Mouse (Mus musculus): Measurements from ENCODE around the gene Gse1. TPM values are rescaled to one million over a fixed set of nuclear protein-coding genes. Genes with fewer than 3 reads are reported as not detected.

Gene Gse1
- polyA plus RNA-seq, 1 experiment from 2014 or later = 17.8 TPM

GRCm38 (mm10) chr8:120425199-120425941 is 197.1 kb downstream of the Gse1 start:
- WGBS = 3% methylated on average over 8 of the region's 8 CpGs
- H3K9me3 ChIP-seq (ENCODE audit: control insufficient read depth, low read length) = no peaks in the 10 kb centered on the region
- ATAC-seq (ENCODE audit: low FRiP score) (peak; percentile 88), DNase-seq (ENCODE audit: low spot score) (peak; percentile 74)
- peak overlapping the region; percentile 89 for H3K27ac ChIP-seq (ENCODE audit: low read depth, low read length)
- no peaks in the 10 kb centered on the region for H3K27me3 ChIP-seq (ENCODE audit: control insufficient read depth, insufficient read depth, low read length)
- H3K4me3 ChIP-seq (ENCODE audit: low read depth, low read length) = no peak overlapping the region
- peaks cover 49% of the 10 kb centered on the region for H3K4me1 ChIP-seq (replicated peaks; ENCODE audit: control insufficient read depth, insufficient read depth, low read length)
- H3K36me3 ChIP-seq (ENCODE audit: control insufficient read depth, insufficient read depth, low read length) = no peaks in the 10 kb centered on the region
- H3K4me2 ChIP-seq (replicated peaks; ENCODE audit: low read depth, low read length) = no peak overlapping the region
- H3K9ac ChIP-seq (ENCODE audit: low read depth, low read length) = no peak overlapping the region

GRCm38 (mm10) chr8:120426105-120426504 is 197.8 kb downstream of the Gse1 start:
- no peak overlapping the region for H3K9ac ChIP-seq (ENCODE audit: low read depth, low read length)
- peaks cover 48% of the 10 kb centered on the region for H3K4me1 ChIP-seq (replicated peaks; ENCODE audit: control insufficient read depth, insufficient read depth, low read length)
- 55% methylated on average over 1 of the region's 1 CpGs for WGBS
- no peaks in the 10 kb centered on the region for H3K36me3 ChIP-seq (ENCODE audit: control insufficient read depth, insufficient read depth, low read length)
- H3K27me3 ChIP-seq (ENCODE audit: control insufficient read depth, insufficient read depth, low read length) = no peaks in the 10 kb centered on the region
- H3K4me3 ChIP-seq (ENCODE audit: low read depth, low read length) = no peak overlapping the region
- ATAC-seq (ENCODE audit: low FRiP score) (no peak), DNase-seq (ENCODE audit: low spot score) (no peak)
- H3K4me2 ChIP-seq (replicated peaks; ENCODE audit: low read depth, low read length) = no peak overlapping the region
- H3K27ac ChIP-seq (ENCODE audit: low read depth, low read length) = peak overlapping the region; percentile 89
- H3K9me3 ChIP-seq (ENCODE audit: control insufficient read depth, low read length) = no peaks in the 10 kb centered on the region

- peak overlapping the region; percentile 89 for H3K27ac ChIP-seq (ENCODE audit: low read depth, low read length)
- no peaks in the 10 kb centered on the region for H3K36me3 ChIP-seq (ENCODE audit: control insufficient read depth, insufficient read depth, low read length)
- WGBS = 56% methylated on average over 20 of the region's 20 CpGs
- H3K9me3 ChIP-seq (ENCODE audit: control insufficient read depth, low read length) = no peaks in the 10 kb centered on the region
- no peak overlapping the region for H3K4me2 ChIP-seq (replicated peaks; ENCODE audit: low read depth, low read length)
- peaks cover 42% of the 10 kb centered on the region for H3K4me1 ChIP-seq (replicated peaks; ENCODE audit: control insufficient read depth, insufficient read depth, low read length)
- no peak overlapping the region for H3K9ac ChIP-seq (ENCODE audit: low read depth, low read length)
- ATAC-seq (ENCODE audit: low FRiP score) (no peak), DNase-seq (ENCODE audit: low spot score) (no peak)
- no peak overlapping the region for H3K4me3 ChIP-seq (ENCODE audit: low read depth, low read length)
- H3K27me3 ChIP-seq (ENCODE audit: control insufficient read depth, insufficient read depth, low read length) = no peaks in the 10 kb centered on the region
Observed at GRCm38 (mm10) chr8:120426622-120427385, 198.5 kb downstream of the Gse1 start.

- H3K4me3 ChIP-seq (ENCODE audit: low read depth, low read length) = no peak overlapping the region
- no peaks in the 10 kb centered on the region for H3K36me3 ChIP-seq (ENCODE audit: control insufficient read depth, insufficient read depth, low read length)
- H3K27me3 ChIP-seq (ENCODE audit: control insufficient read depth, insufficient read depth, low read length) = no peaks in the 10 kb centered on the region
- no peaks in the 10 kb centered on the region for H3K9me3 ChIP-seq (ENCODE audit: control insufficient read depth, low read length)
- no peak for ATAC-seq (ENCODE audit: low FRiP score)
- H3K4me1 ChIP-seq (replicated peaks; ENCODE audit: control insufficient read depth, insufficient read depth, low read length) = peaks cover 35% of the 10 kb centered on the region
- H3K4me2 ChIP-seq (replicated peaks; ENCODE audit: low read depth, low read length) = no peak overlapping the region
- H3K9ac ChIP-seq (ENCODE audit: low read depth, low read length) = no peak overlapping the region
- no peak for DNase-seq (ENCODE audit: low spot score)
- no peak overlapping the region for H3K27ac ChIP-seq (ENCODE audit: low read depth, low read length)
- WGBS = 82% methylated on average over 5 of the region's 5 CpGs
Observed at GRCm38 (mm10) chr8:120428492-120428891, 200.2 kb downstream of the Gse1 start.

- Histone ChIP-seq H3K27ac (ENCODE audit: low read depth, low read length) (no peak overlapping the region), H3K4me1 (replicated peaks; ENCODE audit: control insufficient read depth, insufficient read depth, low read length) (peaks cover 33% of the 10 kb centered on the region), H3K4me3 (ENCODE audit: low read depth, low read length) (no peak overlapping the region), H3K4me2 (replicated peaks; ENCODE audit: low read depth, low read length) (no peak overlapping the region), H3K36me3 (ENCODE audit: control insufficient read depth, insufficient read depth, low read length) (no peaks in the 10 kb centered on the region), H3K9me3 (ENCODE audit: control insufficient read depth, low read length) (peaks cover 2% of the 10 kb centered on the region; the same call in 1 of the 2 replicates), H3K27me3 (ENCODE audit: control insufficient read depth, insufficient read depth, low read length) (no peaks in the 10 kb centered on the region), H3K9ac (ENCODE audit: low read depth, low read length) (no peak overlapping the region)
- DNase-seq (ENCODE audit: low spot score) (no peak), ATAC-seq (ENCODE audit: low FRiP score) (no peak)
- WGBS = 93% methylated on average over 1 of the region's 1 CpGs
Observed at GRCm38 (mm10) chr8:120429116-120429515, 200.9 kb downstream of the Gse1 start.

- DNase-seq (ENCODE audit: low spot score) = no peak
- no peaks in the 10 kb centered on the region for H3K36me3 ChIP-seq (ENCODE audit: control insufficient read depth, insufficient read depth, low read length)
- no peaks in the 10 kb centered on the region for H3K27me3 ChIP-seq (ENCODE audit: control insufficient read depth, insufficient read depth, low read length)
- peaks cover 15% of the 10 kb centered on the region for H3K4me1 ChIP-seq (replicated peaks; ENCODE audit: control insufficient read depth, insufficient read depth, low read length)
- H3K9me3 ChIP-seq (ENCODE audit: control insufficient read depth, low read length) = peaks cover 2% of the 10 kb centered on the region; the same call in 1 of the 2 replicates
- 78% methylated on average over 12 of the region's 12 CpGs for WGBS
- H3K27ac ChIP-seq (ENCODE audit: low read depth, low read length) = no peak overlapping the region
- ATAC-seq (ENCODE audit: low FRiP score) = no peak
- H3K9ac ChIP-seq (ENCODE audit: low read depth, low read length) = no peak overlapping the region
- no peak overlapping the region for H3K4me3 ChIP-seq (ENCODE audit: low read depth, low read length)
- no peak overlapping the region for H3K4me2 ChIP-seq (replicated peaks; ENCODE audit: low read depth, low read length)
Observed at GRCm38 (mm10) chr8:120431042-120431441, 202.8 kb downstream of the Gse1 start.

GRCm38 (mm10) chr8:120432438-120432837 is 204.2 kb downstream of the Gse1 start:
- Histone ChIP-seq H3K4me1 (replicated peaks; ENCODE audit: control insufficient read depth, insufficient read depth, low read length) (peaks cover 11% of the 10 kb centered on the region), H3K9me3 (ENCODE audit: control insufficient read depth, low read length) (peaks cover 2% of the 10 kb centered on the region; the same call in 1 of the 2 replicates)

GRCm38 (mm10) chr8:120433143-120433542 is 204.9 kb downstream of the Gse1 start:
- H3K4me1 ChIP-seq (replicated peaks; ENCODE audit: control insufficient read depth, insufficient read depth, low read length) = peaks cover 18% of the 10 kb centered on the region

More at GRCm38 (mm10) chr8:120432438-120432837, 204.2 kb downstream of the Gse1 start:
- no peaks in the 10 kb centered on the region for H3K36me3 ChIP-seq (ENCODE audit: control insufficient read depth, insufficient read depth, low read length)
- WGBS = 82% methylated on average over 7 of the region's 7 CpGs
- DNase-seq (ENCODE audit: low spot score) = no peak
- H3K27ac ChIP-seq (ENCODE audit: low read depth, low read length) = no peak overlapping the region
- no peak overlapping the region for H3K9ac ChIP-seq (ENCODE audit: low read depth, low read length)
- no peak overlapping the region for H3K4me3 ChIP-seq (ENCODE audit: low read depth, low read length)
- no peak overlapping the region for H3K4me2 ChIP-seq (replicated peaks; ENCODE audit: low read depth, low read length)
- H3K27me3 ChIP-seq (ENCODE audit: control insufficient read depth, insufficient read depth, low read length) = no peaks in the 10 kb centered on the region
- no peak for ATAC-seq (ENCODE audit: low FRiP score)

More at GRCm38 (mm10) chr8:120433143-120433542, 204.9 kb downstream of the Gse1 start:
- no peak overlapping the region for H3K4me2 ChIP-seq (replicated peaks; ENCODE audit: low read depth, low read length)
- H3K9ac ChIP-seq (ENCODE audit: low read depth, low read length) = no peak overlapping the region
- H3K27me3 ChIP-seq (ENCODE audit: control insufficient read depth, insufficient read depth, low read length) = no peaks in the 10 kb centered on the region; the same call in 1 of the 2 replicates
- DNase-seq (ENCODE audit: low spot score) = no peak
- 88% methylated on average over 7 of the region's 7 CpGs for WGBS
- peaks cover 2% of the 10 kb centered on the region; the same call in 1 of the 2 replicates for H3K9me3 ChIP-seq (ENCODE audit: control insufficient read depth, low read length)
- ATAC-seq (ENCODE audit: low FRiP score) = no peak
- no peak overlapping the region for H3K27ac ChIP-seq (ENCODE audit: low read depth, low read length)
- no peaks in the 10 kb centered on the region for H3K36me3 ChIP-seq (ENCODE audit: control insufficient read depth, insufficient read depth, low read length)
- no peak overlapping the region for H3K4me3 ChIP-seq (ENCODE audit: low read depth, low read length)

All from hindbrain, embryonic 11.5 days (tissue).